Mouse (Mus musculus) adrenal gland, postnatal 10 days (tissue): Measurements from ENCODE around the gene Tmod1. TPM values are rescaled to one million over a fixed set of nuclear protein-coding genes. Genes with fewer than 3 reads are reported as not detected.

Source experiments
- DNase-seq: peaks from one replicate; pipeline ENCODE4 v3.0.0; 2021; ENCODE audit warnings: mixed read lengths
- total RNA-seq, 2 experiments: library from RNA; stranded (reverse); gene quantifications; 2 replicates each; pipeline ENCODE4 v1.2.3; 2021

The Tmod1 gene
- total RNA-seq, 2 experiments from 2014 or later: 6.9 to 22.7 TPM

GRCm38 (mm10) chr4:46131791-46132190 lies 93.1 kb downstream of the Tmod1 start:
- DNase-seq: no peak

DNA sequence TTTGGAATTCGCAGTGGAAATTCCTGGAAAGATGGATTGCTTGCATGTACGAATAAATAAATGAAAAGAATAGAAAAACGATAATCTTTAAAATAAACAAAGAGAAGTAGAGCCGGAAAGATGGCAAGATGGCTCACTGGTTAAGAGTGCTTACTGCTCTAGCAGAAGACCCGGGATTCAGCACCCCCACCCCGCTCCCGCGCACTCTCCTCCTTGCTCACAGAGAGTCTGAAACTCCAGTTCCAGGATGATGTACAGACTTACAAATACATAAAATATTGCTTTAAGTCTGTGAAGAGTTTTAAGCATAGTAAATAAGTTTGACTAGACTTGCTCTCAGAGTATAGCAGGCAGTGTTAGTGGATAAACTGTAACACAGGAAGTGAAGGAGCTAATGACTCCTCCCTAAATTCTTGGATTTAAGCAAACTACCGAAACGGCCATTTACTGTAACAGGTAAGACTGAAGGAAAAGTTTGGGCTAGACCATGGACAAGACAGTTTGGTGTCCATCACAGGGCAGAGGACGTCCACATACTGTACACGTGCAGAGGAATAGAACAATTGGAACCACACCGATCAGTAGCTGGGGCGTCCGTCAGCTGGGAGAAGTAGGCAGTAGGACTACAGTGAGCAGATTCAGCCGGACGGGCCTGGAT lies 99.0 kb downstream of the Tmod1 start:
- peak; percentile 33 for DNase-seq

DNA sequence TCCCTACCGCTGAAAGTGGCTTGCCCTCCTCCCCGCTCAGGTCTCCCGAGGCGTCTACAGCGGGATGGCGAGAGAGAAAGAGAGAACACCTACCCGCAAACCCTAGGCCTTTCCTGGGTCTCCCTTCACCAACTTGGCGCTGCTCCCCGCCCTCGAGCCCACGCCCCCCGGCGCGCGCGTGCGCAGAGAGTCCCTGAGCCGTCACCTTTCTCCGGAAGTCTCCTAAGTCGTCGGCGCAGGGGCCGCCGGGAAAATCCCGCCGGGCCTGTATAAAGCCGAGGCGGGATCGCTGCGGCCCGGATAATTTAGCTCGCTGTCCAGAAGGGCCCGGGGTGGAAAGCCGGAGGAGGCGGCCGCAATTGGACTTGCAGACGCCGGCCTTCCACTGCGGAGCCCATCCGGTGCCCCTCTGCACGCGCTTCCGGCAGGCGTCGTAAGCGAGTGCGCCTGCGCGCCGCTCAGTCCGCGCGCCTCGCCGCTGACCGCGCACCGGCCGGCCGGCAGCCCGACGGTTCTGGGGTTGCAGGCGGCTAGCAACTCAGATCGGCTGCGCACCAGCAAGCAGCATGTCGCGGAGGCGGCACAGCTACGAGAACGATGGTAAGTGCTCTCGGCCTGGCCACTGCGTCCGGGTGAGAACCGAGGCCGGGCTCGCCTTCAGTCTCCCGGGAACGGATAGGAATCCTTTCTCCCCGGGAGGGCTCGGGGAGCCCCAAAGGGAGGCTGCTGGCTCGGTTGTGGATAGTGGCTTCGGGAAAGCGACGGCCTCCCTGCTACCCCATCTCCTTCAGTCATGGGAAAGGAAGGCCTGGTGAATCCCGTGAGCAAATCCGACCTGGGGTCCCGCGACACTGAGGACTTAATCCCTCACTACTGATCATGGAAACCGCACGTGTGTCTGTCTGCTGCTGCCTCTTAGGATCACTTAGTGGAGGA lies 99.8 kb downstream of the Tmod1 start, which contains the start of the genes Ncbp1 and Tstd2:
Gene Ncbp1 (plus strand): TSS at position 327 of the 936 bp plus-strand sequence.
Gene Tstd2 (minus strand): TSS at position 408 of the 936 bp plus-strand sequence.
- DNase-seq: peak; percentile 94

GRCm38 (mm10) chr4:46144323-46144722 lies 105.6 kb downstream of the Tmod1 start:
- DNase-seq: no peak

DNA sequence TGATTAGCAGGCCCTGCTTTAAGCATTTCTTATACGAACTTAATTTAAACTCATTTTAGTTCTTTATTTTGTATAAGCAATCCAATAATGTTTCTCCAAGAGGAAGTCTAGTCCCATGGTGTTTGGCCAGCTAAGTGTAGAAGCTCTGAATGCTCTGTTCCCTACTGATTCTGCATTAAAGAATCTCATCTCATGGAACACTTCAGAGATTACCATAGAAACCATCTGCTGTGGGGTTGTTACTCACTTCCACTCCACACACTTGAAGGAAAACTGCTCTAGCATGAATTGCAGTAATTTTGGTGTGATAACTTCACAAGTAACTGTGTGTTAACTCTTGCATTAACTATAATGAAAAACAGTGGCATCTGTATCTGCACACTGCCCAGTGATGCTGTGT lies 108.1 kb downstream of the Tmod1 start:
- no peak for DNase-seq

GRCm38 (mm10) chr4:46151903-46152544 lies 113.3 kb downstream of the Tmod1 start:
- no peak for DNase-seq

GRCm38 (mm10) chr4:46164027-46164426 lies 125.3 kb downstream of the Tmod1 start:
- no peak for DNase-seq

Other genes starting within 250 kb of the Tmod1 start
- 10 to 100 TPM; 22.1 to 28.1 TPM for gene Aldh1b1, start 239.9 kb upstream of the Tmod1 start, total RNA-seq
- gene Igfbpl1, start 212.0 kb upstream of the Tmod1 start, total RNA-seq: under 1 TPM in 1 of 2 experiments, not detected in 1; 0.12 TPM
- gene Stra6l, start 190.3 kb upstream of the Tmod1 start, total RNA-seq: 1 to 10 TPM; 4.8 to 8.1 TPM
- under 1 TPM; 0.06 to 0.09 TPM for gene Ccdc180, start 148.6 kb upstream of the Tmod1 start, total RNA-seq
- 10 to 100 TPM; 16.8 to 21.0 TPM for gene Tdrd7, start 73.6 kb upstream of the Tmod1 start, total RNA-seq
- gene Ncbp1, start 99.7 kb downstream of the Tmod1 start, total RNA-seq: 10 to 100 TPM; 42.8 to 44.1 TPM
- 10 to 100 TPM; 22.3 to 28.5 TPM for gene Tstd2, start 99.8 kb downstream of the Tmod1 start, total RNA-seq
- gene Xpa, start 157.4 kb downstream of the Tmod1 start, total RNA-seq: 10 to 100 TPM; 19.0 to 24.2 TPM